Mouse (Mus musculus): ENCODE measurements around the gene Ston2.
"Not testable (repeated sequence)": the region's sequence is repeated elsewhere in the genome, so short reads cannot be mapped to it uniquely, and the experiment has no call there.

Gene Ston2

DNA sequence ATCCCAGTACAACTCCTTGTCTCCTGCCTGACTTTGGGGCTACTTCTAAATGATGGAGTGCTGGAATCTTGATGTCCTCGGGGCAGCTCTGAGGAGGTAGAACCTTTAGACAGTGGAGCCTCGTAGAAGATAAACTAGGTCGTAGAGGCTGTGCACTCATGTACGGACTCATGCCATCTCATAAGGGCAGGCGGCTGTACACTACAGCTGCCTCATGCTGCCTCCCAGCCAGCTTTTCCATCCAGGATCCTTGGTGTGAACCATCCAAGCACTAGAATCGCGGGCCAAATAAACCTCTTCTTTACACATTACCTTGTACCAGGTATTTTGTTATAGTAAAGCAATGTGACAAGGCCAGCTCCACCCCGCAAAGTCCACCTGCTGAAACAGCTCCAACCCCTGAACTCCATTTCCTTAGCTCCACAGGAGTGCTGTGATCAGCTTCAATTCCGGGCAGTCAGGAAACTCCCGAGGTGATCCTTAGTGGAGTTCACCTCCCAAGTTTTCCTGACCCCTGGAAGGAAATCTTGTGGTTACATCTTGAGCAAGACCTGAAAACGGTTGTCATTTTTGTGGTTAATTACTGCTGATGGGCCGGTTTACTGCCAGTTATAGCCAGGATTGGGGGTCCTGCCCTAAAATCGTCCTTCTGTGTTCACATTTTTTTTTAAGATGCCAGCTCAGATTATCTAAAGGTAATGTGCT, 36.1 kb downstream of the Ston2 start:
- peak; percentile 30 for DNase-seq (ENCODE audit: low read depth, low spot score)

DNA sequence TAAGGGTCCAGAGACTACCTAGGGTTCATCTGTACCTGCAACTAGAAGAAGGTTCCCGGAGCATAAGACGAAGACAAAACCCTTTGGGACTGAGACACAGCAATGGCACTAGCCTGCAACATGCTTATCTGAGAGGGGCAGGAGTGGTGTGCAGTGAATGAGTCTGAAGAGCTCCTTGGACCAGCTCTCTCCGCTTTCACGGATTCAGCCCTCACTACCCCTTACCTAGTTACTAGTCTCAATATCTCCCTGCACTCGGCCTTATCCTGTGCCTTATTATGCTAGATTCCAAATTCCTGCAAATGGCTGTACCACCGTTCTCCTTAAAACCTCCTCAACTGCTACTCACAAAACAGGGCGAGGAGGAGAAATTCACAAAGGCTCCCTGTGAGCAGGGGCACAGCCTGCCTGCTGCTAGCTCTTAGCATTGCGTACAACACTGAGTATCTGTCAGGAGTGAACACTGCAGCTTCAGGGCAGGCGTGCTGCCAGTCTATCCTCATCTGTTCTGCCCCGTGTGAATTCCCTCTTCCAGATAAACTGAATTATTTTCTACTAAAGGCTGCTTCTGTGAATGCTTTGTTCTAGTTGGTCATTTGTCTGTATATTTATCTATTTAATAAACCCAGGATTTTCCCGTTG, 38.5 kb downstream of the Ston2 start:
- DNase-seq (ENCODE audit: low read depth, low spot score), result no peak

DNA sequence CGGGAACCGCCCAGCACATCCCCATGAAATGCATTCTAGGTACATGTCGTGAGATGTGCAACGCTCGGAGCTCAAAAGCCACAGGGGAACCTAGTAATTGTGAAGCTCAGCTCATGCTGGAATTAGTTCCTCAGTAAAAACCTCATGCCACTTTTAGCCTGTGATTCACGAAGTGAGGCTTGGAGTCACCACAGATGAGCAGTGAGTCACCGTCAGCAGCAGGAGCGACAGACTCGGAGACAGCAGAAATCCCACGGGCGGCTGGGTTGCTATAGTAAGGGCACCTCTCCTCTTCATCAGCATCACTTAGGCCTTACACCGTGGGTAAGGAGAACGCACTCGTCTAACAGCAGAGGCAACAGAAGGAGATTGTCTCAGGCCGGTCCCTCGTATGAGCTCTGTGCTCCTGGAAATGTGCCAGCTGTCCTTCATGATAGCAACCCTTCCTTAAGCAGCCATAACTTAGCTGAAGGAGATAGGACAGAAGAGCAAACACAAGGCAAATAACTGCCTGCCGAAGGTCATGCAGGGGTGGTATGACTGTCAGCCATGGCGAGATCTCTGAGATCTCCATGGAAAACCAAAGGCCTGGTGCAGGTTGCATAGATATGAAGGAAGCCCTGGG, 39.8 kb downstream of the Ston2 start:
- no peak for DNase-seq (ENCODE audit: low read depth, low spot score)

DNA sequence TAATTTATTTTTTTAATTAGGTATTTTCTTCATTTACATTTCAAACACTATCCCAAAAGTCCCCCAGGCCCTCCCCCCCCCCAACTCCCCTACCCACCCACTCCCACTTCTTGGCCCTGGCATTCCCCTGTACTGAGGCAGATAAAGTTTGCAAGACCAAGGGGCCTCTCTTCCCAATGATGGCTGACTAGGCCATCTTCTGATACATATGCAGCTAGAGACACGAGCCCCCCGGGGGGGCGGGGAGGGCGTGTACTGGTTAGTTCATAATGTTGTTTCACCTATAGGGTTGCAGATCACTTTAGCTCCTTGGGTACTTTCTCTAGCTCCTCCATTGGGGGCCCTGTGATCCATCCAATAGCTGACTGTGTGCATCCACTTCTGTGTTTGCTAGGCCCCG, 41.3 kb downstream of the Ston2 start:
- DNase-seq (ENCODE audit: low read depth, low spot score), result not testable (repeated sequence)

DNA sequence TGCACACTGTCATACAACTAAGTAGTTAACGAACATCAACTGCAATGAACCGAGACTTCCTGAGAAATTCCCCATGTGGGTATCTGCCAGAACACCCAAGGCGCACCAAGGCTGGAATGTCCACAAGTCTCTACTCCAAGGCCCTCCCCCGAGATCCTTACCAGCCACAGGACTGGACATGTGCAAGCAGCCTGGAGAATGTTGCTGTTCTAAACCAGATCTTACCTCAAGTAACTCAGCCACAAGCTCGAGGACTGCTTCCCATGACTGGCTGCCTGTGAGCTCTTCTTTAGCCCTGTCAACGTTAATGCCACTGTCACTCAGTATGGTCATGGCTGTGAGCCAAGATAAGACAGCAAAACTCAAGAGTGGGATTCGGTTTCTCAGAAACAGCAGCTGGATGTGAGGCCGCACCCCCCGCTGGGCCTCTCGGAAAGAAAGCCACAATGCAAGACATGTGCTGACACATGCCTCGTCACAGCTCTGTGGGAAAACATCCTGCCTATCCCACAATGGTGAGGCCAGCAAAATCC, 42.4 kb downstream of the Ston2 start:
- DNase-seq (ENCODE audit: low read depth, low spot score), result peak; percentile 37

DNA sequence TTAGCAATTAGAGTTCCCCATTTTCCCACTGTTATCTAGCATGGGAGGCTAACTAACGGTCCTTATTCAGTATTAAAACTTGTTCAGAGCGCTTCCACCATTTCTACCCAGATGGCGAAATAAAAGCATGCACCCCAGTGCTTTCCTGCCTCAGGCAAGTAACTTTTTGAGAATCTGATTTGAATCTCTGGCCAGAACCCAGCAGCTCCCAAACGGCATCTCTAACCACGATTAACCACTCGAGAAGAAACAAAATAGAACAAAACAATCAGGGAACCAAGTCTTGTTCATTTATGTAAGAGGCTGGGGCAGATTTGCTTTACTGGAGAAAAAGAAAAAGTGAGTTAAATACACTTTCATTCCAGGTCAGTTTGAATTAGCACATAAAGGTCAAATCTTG, 44.1 kb downstream of the Ston2 start:
- no peak for DNase-seq (ENCODE audit: low read depth, low spot score)

DNA sequence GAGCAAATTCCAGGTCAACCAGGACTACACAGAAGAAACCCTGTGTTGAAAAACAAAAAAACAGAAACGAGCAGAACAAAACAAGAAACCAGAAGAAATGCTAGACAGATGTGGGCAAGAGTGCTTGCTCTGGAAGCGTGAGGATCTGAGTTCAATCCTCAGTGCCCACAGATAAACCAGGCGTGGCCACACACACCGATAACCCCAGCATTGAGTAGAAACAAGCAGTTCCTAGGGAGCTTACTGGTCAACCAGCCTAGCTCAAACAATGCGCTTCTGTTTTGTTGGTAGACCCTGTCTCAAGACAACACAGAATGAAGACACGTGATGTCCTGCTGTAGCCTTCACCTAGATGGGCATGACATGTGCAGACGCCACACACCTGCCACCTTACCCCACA, 45.3 kb downstream of the Ston2 start:
- DNase-seq (ENCODE audit: low read depth, low spot score), result no peak

DNA sequence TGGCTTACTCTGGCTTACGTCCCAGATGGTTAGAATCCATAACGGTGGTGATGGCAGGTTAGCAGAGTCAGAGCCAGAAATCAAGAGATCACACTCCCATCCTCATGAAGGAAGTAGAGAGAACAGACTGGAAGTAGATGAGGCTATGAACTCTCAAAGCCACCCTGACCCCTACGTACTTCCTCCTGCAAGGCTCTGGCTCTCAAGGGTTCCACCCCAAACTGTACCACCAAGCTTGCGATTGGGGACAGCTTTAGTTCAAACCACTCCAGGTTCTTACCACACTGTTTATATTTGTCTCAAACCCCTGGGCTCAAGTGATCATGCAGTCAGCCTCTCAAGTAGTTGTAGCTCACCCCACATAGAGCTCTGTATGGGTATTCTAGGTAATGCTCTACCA, 49.8 kb downstream of the Ston2 start:
- DNase-seq (ENCODE audit: low read depth, low spot score), result no peak

DNA sequence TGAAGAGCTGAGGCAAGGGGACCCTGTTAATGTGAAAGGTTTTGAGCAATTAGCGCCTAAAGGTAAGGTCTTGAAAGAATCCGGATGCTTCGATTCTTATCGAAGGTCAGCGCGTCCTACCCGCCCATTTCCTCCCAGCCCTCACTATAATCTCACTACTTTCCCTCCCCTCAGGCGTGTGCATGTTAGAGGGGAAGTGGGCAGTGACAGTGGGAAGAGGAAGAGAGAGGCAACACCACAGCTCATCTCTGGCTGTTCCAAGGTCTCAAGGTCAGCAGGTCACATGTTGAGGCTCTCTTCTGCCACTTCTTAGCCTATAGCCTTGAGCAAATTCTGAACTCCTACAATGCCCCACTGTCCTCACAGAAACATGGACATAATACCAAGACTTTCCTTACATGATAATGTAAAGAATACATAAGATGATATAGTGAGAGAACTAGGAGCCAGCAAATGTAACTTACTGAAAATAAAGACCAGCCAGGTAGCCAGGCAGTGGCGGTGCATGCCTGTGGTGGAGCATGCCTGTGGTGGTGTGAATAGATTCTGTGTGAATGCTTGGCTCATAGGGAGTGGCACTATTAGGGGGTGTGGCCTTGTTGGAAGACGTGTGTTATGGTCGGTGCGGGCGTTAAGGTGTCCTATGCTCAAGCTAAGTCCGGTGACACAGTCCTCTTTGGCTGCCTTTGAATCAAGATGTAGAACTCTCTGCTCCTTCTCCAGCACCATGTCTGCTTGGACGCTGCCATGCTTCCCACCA, 51.8 kb downstream of the Ston2 start:
- peak; percentile 50 for DNase-seq (ENCODE audit: low read depth, low spot score)

DNA sequence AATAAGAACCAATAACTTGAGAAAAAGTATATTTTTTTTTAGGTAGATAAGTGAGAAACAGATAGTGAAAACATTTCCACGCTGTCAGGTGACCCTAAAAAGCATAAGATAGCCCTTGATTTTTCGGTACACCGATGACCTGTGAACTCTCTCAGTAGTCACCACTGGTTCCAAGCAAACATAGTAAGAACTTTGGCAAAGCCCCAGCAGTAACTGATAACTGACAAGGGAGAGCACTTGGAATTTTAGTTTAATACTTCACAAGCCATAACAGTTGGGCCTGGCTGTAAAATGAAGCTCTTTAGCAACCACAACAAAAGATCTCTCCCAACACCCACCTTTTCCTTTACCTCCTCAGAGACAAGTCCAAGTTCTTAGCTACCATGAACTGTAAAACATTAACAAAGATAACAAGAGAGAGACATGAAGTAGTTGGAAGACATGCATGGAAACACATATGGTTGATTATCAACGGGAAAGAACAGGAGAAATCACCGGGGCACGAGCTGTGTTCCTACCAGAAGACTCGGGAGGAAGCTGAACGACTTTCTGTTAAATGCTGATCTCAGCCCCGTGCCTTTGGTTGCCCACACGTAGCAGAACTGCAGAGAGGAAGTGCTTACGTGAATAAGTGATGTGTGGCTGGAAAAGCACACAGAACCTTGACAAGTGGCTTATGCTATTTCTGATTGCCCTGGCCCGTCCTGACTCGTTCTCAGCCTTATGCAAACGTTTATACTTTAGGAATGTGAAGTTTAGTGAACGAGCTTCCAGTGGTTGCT, 53.8 kb downstream of the Ston2 start:
- no peak for DNase-seq (ENCODE audit: low read depth, low spot score)

DNA sequence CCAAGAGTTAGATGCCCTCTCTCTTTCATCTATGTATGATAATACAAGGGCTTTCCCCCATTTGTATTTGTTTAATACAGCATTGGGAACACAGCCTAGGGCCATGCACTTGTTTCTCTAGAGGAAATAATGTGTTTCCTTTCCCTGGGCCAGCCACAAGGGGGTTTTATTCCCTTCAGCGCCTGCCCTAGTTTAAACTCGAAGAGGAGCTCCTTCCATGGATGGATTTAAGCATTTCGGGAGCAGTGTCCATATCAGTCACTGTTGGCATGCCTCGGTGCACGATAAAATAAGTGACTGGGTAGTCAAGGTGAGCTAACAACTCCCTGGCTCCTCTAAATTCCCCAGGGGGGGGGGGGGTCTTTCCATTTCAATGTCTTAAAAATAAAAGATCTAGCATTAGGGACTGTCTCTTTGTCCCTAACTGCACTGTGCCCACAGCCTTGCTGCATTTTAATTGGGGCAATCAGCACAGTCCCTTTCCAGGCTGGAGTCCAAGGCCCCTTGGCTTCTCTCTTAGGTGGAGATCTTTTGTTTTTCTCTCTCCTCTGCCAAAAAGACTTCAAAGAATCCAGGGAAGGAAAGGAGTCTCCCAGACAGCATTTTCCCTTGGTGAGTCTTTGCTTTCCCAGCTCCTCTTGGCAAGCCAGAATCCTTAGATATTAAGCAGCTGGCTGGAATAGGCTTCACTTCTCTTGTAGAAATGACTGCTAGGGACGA, 55.3 kb downstream of the Ston2 start:
- no peak for DNase-seq (ENCODE audit: low read depth, low spot score)

DNA sequence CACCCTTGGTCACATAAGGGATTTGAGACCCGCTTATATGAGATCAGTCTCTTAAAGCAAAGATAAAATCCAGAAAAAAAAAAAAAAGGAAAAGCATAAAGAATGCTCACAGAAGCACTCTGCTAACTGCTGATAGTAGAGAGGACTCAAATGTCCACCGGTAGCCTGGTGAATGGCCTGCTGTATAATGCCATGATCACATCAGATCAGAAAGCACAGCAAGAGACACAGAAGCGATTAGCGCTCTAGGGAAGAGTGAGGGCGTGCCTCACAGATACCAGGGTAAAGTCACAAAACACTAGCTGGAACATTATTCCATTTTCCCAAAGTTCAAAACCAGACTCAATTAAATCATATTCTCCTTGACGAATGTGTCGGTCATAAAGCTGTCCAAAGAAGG, 62.0 kb downstream of the Ston2 start:
- no peak for DNase-seq (ENCODE audit: low read depth, low spot score)

DNA sequence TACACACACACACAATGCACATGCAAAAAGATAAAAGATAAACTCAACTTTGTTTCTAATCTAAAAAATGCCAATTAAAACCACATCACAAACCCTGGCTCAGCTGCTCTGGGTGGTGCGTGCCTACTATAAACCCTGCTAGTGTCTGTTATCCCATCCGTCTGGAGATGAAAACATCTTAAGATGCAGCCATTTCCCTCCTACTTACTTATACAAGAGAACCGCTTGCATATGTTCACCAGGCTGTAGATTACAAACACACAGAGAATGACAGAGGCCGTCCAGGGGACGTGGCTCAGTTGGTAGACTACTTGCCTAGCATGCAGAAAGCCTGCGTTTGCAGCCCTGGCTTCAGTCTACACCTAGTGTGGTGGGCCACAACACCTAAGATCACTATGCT, 64.3 kb downstream of the Ston2 start:
- no peak for DNase-seq (ENCODE audit: low read depth, low spot score)

DNA sequence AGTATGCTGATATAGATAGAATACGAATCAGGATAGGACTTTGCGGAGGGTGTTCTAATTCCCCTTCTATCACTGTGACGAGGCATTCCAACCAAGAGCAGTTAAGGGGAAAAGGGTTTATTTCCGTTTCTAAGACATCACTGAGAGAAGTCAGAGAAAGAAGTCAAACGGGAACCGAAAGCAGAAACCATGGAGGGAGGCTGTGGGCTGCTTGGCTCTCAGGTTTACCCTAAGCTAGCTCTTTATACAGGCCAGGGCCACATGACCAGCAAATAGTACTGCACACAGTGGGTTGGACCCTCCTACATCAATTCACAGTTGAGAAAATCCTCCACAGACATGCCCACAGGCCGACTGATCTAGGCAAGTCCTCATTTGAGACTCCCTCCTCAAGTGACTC, 69.1 kb downstream of the Ston2 start:
- DNase-seq (ENCODE audit: low read depth, low spot score), result no peak

DNA sequence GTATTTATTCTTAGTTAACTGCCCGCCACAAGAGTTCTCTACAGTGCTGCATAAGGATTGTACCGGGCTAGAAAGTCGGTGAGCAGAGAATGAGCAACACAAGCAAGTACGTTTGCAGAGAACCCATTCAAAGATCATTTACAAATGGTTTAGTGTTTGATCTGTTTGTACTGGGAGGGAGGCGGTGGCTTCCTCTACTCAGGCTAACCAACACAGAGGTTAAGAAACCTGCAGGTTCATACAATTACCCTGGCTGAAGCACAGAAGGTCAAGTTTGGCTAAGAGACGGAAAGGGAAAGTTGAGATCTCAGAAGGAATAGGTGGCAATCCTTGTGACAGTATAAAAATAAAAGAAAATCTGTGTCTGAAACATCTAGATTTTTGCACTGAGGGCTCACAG, 72.5 kb downstream of the Ston2 start:
- no peak for DNase-seq (ENCODE audit: low read depth, low spot score)

DNA sequence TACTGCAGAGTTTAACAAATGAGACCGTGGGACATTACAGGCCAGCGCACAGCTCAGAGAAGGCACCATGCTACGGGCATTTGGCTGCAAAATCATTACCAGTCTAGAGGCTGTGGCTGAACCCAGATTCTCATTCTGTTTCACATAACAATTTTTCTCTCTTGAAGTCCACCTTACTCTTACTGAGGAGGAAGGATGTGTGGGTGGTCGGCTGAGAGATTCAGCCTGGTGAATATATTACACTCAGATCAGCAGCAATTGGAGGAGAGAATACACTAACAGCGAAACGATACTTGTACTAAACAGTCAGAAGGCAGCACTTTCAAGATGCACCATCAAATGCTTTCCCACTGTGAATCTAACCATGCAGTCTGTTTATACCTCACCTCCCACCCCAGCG, 74.8 kb downstream of the Ston2 start:
- DNase-seq (ENCODE audit: low read depth, low spot score), result no peak

DNA sequence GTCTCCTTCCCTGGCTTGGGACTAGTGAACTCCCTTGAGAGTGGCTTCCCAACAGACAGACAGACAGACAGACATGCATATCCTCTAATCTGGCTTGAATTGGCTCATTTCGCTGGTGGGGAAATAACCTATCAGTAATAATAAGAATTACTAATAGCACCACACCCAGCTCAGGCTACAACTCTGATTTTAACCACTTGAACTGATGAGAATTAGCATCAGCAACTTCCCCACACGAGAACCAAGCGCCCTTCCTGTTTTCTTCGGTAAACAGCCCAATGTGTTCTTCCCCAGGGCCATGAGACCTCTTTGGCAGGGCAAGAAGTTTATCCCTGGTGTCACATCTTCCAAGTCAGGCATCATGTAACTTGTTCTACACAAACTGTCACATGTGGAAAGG, 76.5 kb downstream of the Ston2 start:
- no peak for DNase-seq (ENCODE audit: low read depth, low spot score)

DNA sequence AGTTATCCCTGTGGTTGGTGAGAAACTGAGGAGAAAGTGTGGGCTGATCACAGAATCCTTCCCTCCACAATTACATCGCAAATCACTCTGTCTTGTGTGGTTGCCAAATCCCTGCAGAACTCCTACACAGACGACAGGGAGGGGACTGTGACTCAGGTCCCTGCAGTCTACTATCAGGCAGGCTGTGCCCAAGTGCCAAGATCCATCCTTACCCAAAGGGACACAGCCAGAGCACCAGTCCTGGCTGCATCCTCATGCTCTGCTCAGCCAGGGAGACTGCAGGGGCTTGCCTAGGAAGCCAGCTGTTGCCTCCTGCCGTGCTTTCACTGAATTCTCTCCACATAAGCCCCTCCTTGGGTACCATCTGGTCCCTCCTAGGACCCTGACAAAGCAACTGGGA, 77.3 kb downstream of the Ston2 start:
- no peak for DNase-seq (ENCODE audit: low read depth, low spot score)

DNA sequence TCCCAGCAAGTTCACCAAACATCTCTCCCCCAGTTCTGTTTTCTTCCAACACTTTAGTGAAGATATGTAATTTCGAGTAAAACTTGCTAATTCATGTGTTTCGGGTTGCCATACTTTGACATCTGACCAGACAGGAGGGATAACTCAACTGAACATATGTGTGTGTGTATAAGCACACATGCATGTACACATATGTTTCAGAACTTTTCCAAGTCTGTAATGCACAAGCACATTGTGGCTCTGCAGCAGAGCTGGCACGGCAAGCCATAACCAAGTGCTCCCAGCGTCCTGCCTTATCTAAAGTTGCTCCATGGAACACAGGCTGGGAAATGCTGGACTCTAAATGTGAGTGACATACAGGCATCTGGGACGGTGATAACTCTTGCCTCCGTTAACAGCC, 78.6 kb downstream of the Ston2 start:
- DNase-seq (ENCODE audit: low read depth, low spot score), result no peak

DNA sequence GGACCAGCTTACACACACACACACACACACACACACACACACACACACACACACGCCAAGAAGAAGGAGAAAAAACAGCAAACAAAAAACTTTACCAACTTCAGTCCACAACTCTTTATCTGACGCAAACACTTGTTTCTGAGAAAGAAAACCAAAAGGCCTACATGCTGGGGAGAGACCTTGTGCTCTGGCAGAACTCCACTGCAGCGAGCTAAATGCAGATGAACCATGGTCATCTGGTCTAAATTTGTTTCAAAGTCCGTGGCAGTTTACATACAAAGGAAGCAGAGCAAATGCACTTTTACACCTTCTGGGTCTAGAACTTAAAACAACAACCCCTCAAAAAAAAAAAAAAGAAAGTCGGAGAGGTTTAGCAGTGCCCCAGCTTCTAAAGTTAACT, 79.0 kb downstream of the Ston2 start:
- DNase-seq (ENCODE audit: low read depth, low spot score), result no peak

DNA sequence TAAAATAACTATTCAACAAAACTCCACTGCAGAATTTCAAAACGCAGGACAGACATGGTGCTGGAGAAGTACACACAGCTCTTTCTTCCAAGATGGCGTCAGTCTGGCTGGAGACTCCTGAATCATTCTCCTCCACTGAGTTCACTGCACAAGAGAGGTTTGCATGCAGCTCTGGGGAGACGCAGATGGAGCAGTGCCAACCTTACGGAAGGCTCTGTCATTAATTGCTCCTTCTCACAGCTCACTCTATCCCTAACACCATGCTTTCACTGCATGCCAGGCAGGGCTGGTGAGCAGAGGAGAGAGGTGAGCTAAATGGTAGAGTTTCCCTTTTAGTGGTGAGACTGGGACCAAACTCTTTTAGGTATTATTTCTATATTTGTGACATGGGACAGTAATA, 80.4 kb downstream of the Ston2 start:
- no peak for DNase-seq (ENCODE audit: low read depth, low spot score)
